Mouse (Mus musculus) cerebellum, adult 9-10 months (tissue): ENCODE data around the gene Fam196b.

Source experiments
- DNase-seq: peaks from one replicate; pipeline ENCODE4 v3.0.0; 2022

Gene Fam196b

GRCm38 (mm10) chr11:34314534-34315379 lies at the start of gene Fam196b:
Gene Fam196b (plus strand): TSS chr11:34314822.
- DNase-seq: peak; percentile 42

GRCm38 (mm10) chr11:34272016-34272415 lies 42.6 kb upstream of the Fam196b start:
- DNase-seq: no peak

- no peak for DNase-seq
Measured at GRCm38 (mm10) chr11:34275941-34276340, 38.7 kb upstream of the Fam196b start.

GRCm38 (mm10) chr11:34276363-34277046 lies 38.1 kb upstream of the Fam196b start:
- DNase-seq: no peak

- no peak for DNase-seq
Measured at GRCm38 (mm10) chr11:34277047-34277445, 37.6 kb upstream of the Fam196b start.

- DNase-seq: no peak
Measured at GRCm38 (mm10) chr11:34284124-34284808, 30.4 kb upstream of the Fam196b start.

GRCm38 (mm10) chr11:34290265-34290664 lies 24.4 kb upstream of the Fam196b start:
- DNase-seq: no peak

GRCm38 (mm10) chr11:34290708-34291107 lies 23.9 kb upstream of the Fam196b start:
- DNase-seq: no peak

- no peak for DNase-seq
Measured at GRCm38 (mm10) chr11:34291304-34291703, 23.3 kb upstream of the Fam196b start.

- no peak for DNase-seq
Measured at GRCm38 (mm10) chr11:34297698-34298378, 16.8 kb upstream of the Fam196b start.

- DNase-seq: no peak
Measured at GRCm38 (mm10) chr11:34299550-34299949, 15.1 kb upstream of the Fam196b start.

GRCm38 (mm10) chr11:34300064-34300463 lies 14.6 kb upstream of the Fam196b start:
- DNase-seq: no peak

- no peak for DNase-seq
Measured at GRCm38 (mm10) chr11:34306231-34306630, 8.4 kb upstream of the Fam196b start.

GRCm38 (mm10) chr11:34308731-34309130 lies 5.9 kb upstream of the Fam196b start:
- DNase-seq: no peak

GRCm38 (mm10) chr11:34309360-34309759 lies 5.3 kb upstream of the Fam196b start:
- no peak for DNase-seq

GRCm38 (mm10) chr11:34311717-34312116 lies 2.9 kb upstream of the Fam196b start:
- no peak for DNase-seq

- DNase-seq: no peak
Measured at GRCm38 (mm10) chr11:34312208-34312607, 2.4 kb upstream of the Fam196b start.

- no peak for DNase-seq
Measured at GRCm38 (mm10) chr11:34315383-34315782, 761 bp downstream of the Fam196b start.

GRCm38 (mm10) chr11:34316176-34316575 lies 1.6 kb downstream of the Fam196b start:
- no peak for DNase-seq

GRCm38 (mm10) chr11:34317001-34317400 lies 2.4 kb downstream of the Fam196b start:
- no peak for DNase-seq

- DNase-seq: no peak
Measured at GRCm38 (mm10) chr11:34319282-34319681, 4.7 kb downstream of the Fam196b start.

GRCm38 (mm10) chr11:34323664-34324063 lies 9.0 kb downstream of the Fam196b start:
- DNase-seq: no peak
